Mouse (Mus musculus): Measurements from ENCODE around the gene Aco1.

GRCm38 (mm10) chr4:40195336-40195735 lies 52.5 kb downstream of the Aco1 start:
- TF ChIP-seq CTCF (IDR thresholded peaks at IDR 0.05; ENCODE audit: control insufficient read depth, insufficient read depth, insufficient replicate concordance, low read depth, low read length): no peak
- TF ChIP-seq POLR2A (IDR thresholded peaks at IDR 0.05; ENCODE audit: control insufficient read depth, low read depth, low read length): no peak

Measured in testis, adult 2 months (tissue).